Mouse (Mus musculus): Measurements from ENCODE around the gene D330020A13Rik. TPM values are rescaled to one million over a fixed set of nuclear protein-coding genes. Genes with fewer than 3 reads are reported as not detected.

The D330020A13Rik gene
- polyA plus RNA-seq, 1 experiment from 2014 or later: not detected

Other genes starting within 250 kb of the D330020A13Rik start
- not detected in 2 replicates for gene Ninj2, start 201.0 kb upstream of the D330020A13Rik start, polyA plus RNA-seq (2015; fragmentation: Nextera tagmentation; extraction: Ambion mirVana)
- gene B4galnt3, start 195 bp downstream of the D330020A13Rik start, polyA plus RNA-seq (2015; fragmentation: Nextera tagmentation; extraction: Ambion mirVana): 0.11 TPM in 1 of 2 replicates, not detected in the other
- 32.0 and 37.8 TPM in 2 replicates for gene Kdm5a, start 69.8 kb downstream of the D330020A13Rik start, polyA plus RNA-seq (2015; fragmentation: Nextera tagmentation; extraction: Ambion mirVana)
- gene Ccdc77, start 70.0 kb downstream of the D330020A13Rik start, polyA plus RNA-seq (2015; fragmentation: Nextera tagmentation; extraction: Ambion mirVana): 10.5 and 11.3 TPM in 2 replicates
- gene Il17ra, start 168.9 kb downstream of the D330020A13Rik start, polyA plus RNA-seq (2015; fragmentation: Nextera tagmentation; extraction: Ambion mirVana): 2.3 and 3.5 TPM in 2 replicates
- gene Tmem121b, start 199.4 kb downstream of the D330020A13Rik start, polyA plus RNA-seq (2015; fragmentation: Nextera tagmentation; extraction: Ambion mirVana): 2.6 and 2.9 TPM in 2 replicates
- gene Hdhd5, start 237.0 kb downstream of the D330020A13Rik start, polyA plus RNA-seq (2015; fragmentation: Nextera tagmentation; extraction: Ambion mirVana): 14.6 and 15.0 TPM in 2 replicates